In genomic region chr7:89134884-89135511, GRCm38 (mm10) we compare ENCODE assay signal across 27 mouse cellular contexts.
DNase-seq lines count a peak whose midpoint lies in the region; ATAC-seq lines count a peak whose summit lies in the region.
"Had no signal": no experiment of that assay in that cellular context is flagged by ENCODE, and none has a peak within 500 bp of the region (broad histone marks: within the 10 kb centered on the region; RNA-seq: fewer than 3 reads in every experiment).

No protein-coding gene starts in this region.

- no peak overlapping the region for H3K4me2 ChIP-seq in lung, embryonic 15.5 days
- H3K4me2 ChIP-seq: embryonic facial prominence, embryonic 13.5 days; embryonic facial prominence, embryonic 15.5 days; forebrain, embryonic 12.5 days had no signal

- H3K27me3 ChIP-seq in lung, embryonic 15.5 days = no peaks in the 10 kb centered on the region
- H3K27me3 ChIP-seq: CH12.LX; embryonic facial prominence, embryonic 13.5 days; embryonic facial prominence, embryonic 15.5 days; forebrain, embryonic 12.5 days; Patski had no signal

- H3K4me3 ChIP-seq in lung, embryonic 15.5 days = no peak overlapping the region
- H3K4me3 ChIP-seq: embryonic facial prominence, embryonic 13.5 days; embryonic facial prominence, embryonic 15.5 days; erythroblast, embryonic 14.5 days; forebrain, embryonic 10.5 days; forebrain, embryonic 12.5 days had no signal

- no peaks in the 10 kb centered on the region for H3K9me3 ChIP-seq in lung, embryonic 15.5 days
- H3K9me3 ChIP-seq: embryonic facial prominence, embryonic 13.5 days; embryonic facial prominence, embryonic 15.5 days; forebrain, embryonic 10.5 days; forebrain, embryonic 12.5 days; G1E had no signal

- ATAC-seq in frontal cortex, adult (ENCODE audit: low TSS enrichment) = peak; percentile 62
- ATAC-seq in lung, embryonic 15.5 days (ENCODE audit: borderline replicate concordance, extremely low read depth, low FRiP score, low TSS enrichment) = peak; percentile 90; the same call in 1 of the 2 replicates
- ATAC-seq: activated CD4-positive, CD25-positive, alpha-beta regulatory T cell, adult 4 months; CD4-positive, CD25-positive, alpha-beta regulatory T cell, adult 4 months; forebrain, embryonic 14.5 days; forebrain, embryonic 16.5 days; Patski had no signal

- no peak overlapping the region for H3K9ac ChIP-seq in lung, embryonic 15.5 days
- H3K9ac ChIP-seq: embryonic facial prominence, embryonic 13.5 days; embryonic facial prominence, embryonic 15.5 days; forebrain, embryonic 12.5 days had no signal

- 51% methylated on average over 5 of the region's 5 CpGs for WGBS in lung, embryonic 15.5 days

- no peaks in the 10 kb centered on the region for H3K4me1 ChIP-seq in lung, embryonic 15.5 days
- H3K4me1 ChIP-seq: embryonic facial prominence, embryonic 13.5 days; embryonic facial prominence, embryonic 15.5 days; forebrain, embryonic 10.5 days; forebrain, embryonic 12.5 days had no signal

- 0 out of 2 replicates have a peak overlapping the region, but pooled peaks have one; percentile 12 for H3K27ac ChIP-seq in lung, embryonic 15.5 days
- H3K27ac ChIP-seq: embryonic facial prominence, embryonic 13.5 days; embryonic facial prominence, embryonic 15.5 days; forebrain, embryonic 10.5 days; forebrain, embryonic 12.5 days had no signal

- no peak for DNase-seq in frontal cortex, postnatal 25 days (ENCODE audit: low spot score in 2 of 2)
- no peak for DNase-seq in lung, postnatal 25 days (ENCODE audit: low spot score)
- DNase-seq in adipocyte (ENCODE audit: low spot score) = peak; percentile 3
- DNase-seq in embryo, embryonic 9.5 days (ENCODE audit: extremely low spot score) = no peak
- DNase-seq: adrenal gland, adult 2 months; adrenal gland, postnatal 10 days; adrenal gland, postnatal 25 days; B cell, adult 2 months; cerebellum, adult 11-12 months; cerebellum, adult 2 months; cerebellum, adult 9-10 months; cerebellum, postnatal 10 days; cerebellum, postnatal 25 days had no signal

- no peaks in the 10 kb centered on the region for H3K36me3 ChIP-seq in lung, embryonic 15.5 days
- H3K36me3 ChIP-seq: forebrain, embryonic 10.5 days; forebrain, embryonic 12.5 days had no signal
